Mouse (Mus musculus): ENCODE measurements around the gene Tle6. TPM values are rescaled to one million over a fixed set of nuclear protein-coding genes. Genes with fewer than 3 reads are reported as not detected.
A peak's percentile ranks its signal among the peaks of the same experiment; 100 is the strongest.

The Tle6 gene
- polyA plus RNA-seq, 1 experiment from 2014 or later, result 3.5 TPM

GRCm38 (mm10) chr10:81542727-81543460, 58.0 kb downstream of the Tle6 start:
- H3K36me3 ChIP-seq (ENCODE audit: control insufficient read depth, insufficient read depth), result no peaks in the 10 kb centered on the region
- no peaks in the 10 kb centered on the region for H3K9me3 ChIP-seq (ENCODE audit: control insufficient read depth, low read length)
- 74% methylated on average over 7 of the region's 7 CpGs for WGBS
- no peaks in the 10 kb centered on the region for H3K27me3 ChIP-seq (replicated peaks; ENCODE audit: control insufficient read depth, insufficient read depth, low read length)
- H3K9ac ChIP-seq (replicated peaks; ENCODE audit: low read depth, low read length), result 0 out of 2 replicates have a peak overlapping the region, but pooled peaks have one; percentile 8
- ATAC-seq, result no peak
- peaks cover 24% of the 10 kb centered on the region for H3K4me1 ChIP-seq (replicated peaks; ENCODE audit: control insufficient read depth, insufficient read depth, low read length)
- no peak overlapping the region for H3K27ac ChIP-seq (ENCODE audit: low read length)
- no peak overlapping the region for H3K4me3 ChIP-seq (replicated peaks; ENCODE audit: low read length)
- H3K4me2 ChIP-seq (ENCODE audit: low read length), result peak overlapping the region; percentile 99; the same call in 1 of the 2 replicates

GRCm38 (mm10) chr10:81541803-81542202, 59.1 kb downstream of the Tle6 start:
- Histone ChIP-seq H3K27ac (ENCODE audit: low read length) (no peak overlapping the region), H3K4me1 (replicated peaks; ENCODE audit: control insufficient read depth, insufficient read depth, low read length) (peaks cover 24% of the 10 kb centered on the region), H3K27me3 (replicated peaks; ENCODE audit: control insufficient read depth, insufficient read depth, low read length) (no peaks in the 10 kb centered on the region), H3K9me3 (ENCODE audit: control insufficient read depth, low read length) (no peaks in the 10 kb centered on the region), H3K36me3 (ENCODE audit: control insufficient read depth, insufficient read depth) (no peaks in the 10 kb centered on the region), H3K4me3 (replicated peaks; ENCODE audit: low read length) (no peak overlapping the region), H3K9ac (replicated peaks; ENCODE audit: low read depth, low read length) (no peak overlapping the region), H3K4me2 (ENCODE audit: low read length) (no peak overlapping the region)
- ATAC-seq, result no peak
- WGBS, result 83% methylated on average over 10 of the region's 10 CpGs

- Histone ChIP-seq H3K36me3 (ENCODE audit: control insufficient read depth, insufficient read depth) (no peaks in the 10 kb centered on the region), H3K4me1 (replicated peaks; ENCODE audit: control insufficient read depth, insufficient read depth, low read length) (peaks cover 24% of the 10 kb centered on the region), H3K9ac (replicated peaks; ENCODE audit: low read depth, low read length) (no peak overlapping the region), H3K27me3 (replicated peaks; ENCODE audit: control insufficient read depth, insufficient read depth, low read length) (no peaks in the 10 kb centered on the region), H3K9me3 (ENCODE audit: control insufficient read depth, low read length) (no peaks in the 10 kb centered on the region), H3K4me3 (replicated peaks; ENCODE audit: low read length) (no peak overlapping the region), H3K4me2 (ENCODE audit: low read length) (no peak overlapping the region), H3K27ac (ENCODE audit: low read length) (no peak overlapping the region)
- WGBS, result 87% methylated on average over 5 of the region's 5 CpGs
- ATAC-seq, result no peak
Measured at GRCm38 (mm10) chr10:81541363-81541762, 59.5 kb downstream of the Tle6 start.

Other genes with a start within 250 kb of the Tle6 start
- 11.4 and 11.5 TPM in 2 replicates for gene Mfsd12, start 243.6 kb downstream of the Tle6 start, polyA plus RNA-seq (2015; fragmentation: Nextera tagmentation; extraction: Ambion mirVana)
- gene 4930404N11Rik, start 235.3 kb downstream of the Tle6 start, polyA plus RNA-seq (2015; fragmentation: Nextera tagmentation; extraction: Ambion mirVana), result 0.72 and 0.86 TPM in 2 replicates
- gene Fzr1, start 222.6 kb downstream of the Tle6 start, polyA plus RNA-seq (2015; fragmentation: Nextera tagmentation; extraction: Ambion mirVana), result 121 and 133 TPM in 2 replicates
- 86.0 and 91.0 TPM in 2 replicates for gene Dohh, start 216.6 kb downstream of the Tle6 start, polyA plus RNA-seq (2015; fragmentation: Nextera tagmentation; extraction: Ambion mirVana)
- gene Gm48551, start 216.6 kb downstream of the Tle6 start, polyA plus RNA-seq (2015; fragmentation: Nextera tagmentation; extraction: Ambion mirVana), result 6.2 and 8.8 TPM in 2 replicates
- 1.0 and 2.2 TPM in 2 replicates for gene Gm48552, start 212.1 kb downstream of the Tle6 start, polyA plus RNA-seq (2015; fragmentation: Nextera tagmentation; extraction: Ambion mirVana)
- gene Smim24, start 208.0 kb downstream of the Tle6 start, polyA plus RNA-seq (2015; fragmentation: Nextera tagmentation; extraction: Ambion mirVana), result 1.2 and 1.8 TPM in 2 replicates
- gene Nfic, start 145.4 kb downstream of the Tle6 start, polyA plus RNA-seq (2015; fragmentation: Nextera tagmentation; extraction: Ambion mirVana), result 25.4 and 27.0 TPM in 2 replicates
- 75.3 and 93.0 TPM in 2 replicates for gene Celf5, start 118.4 kb downstream of the Tle6 start, polyA plus RNA-seq (2015; fragmentation: Nextera tagmentation; extraction: Ambion mirVana)
- 70.4 and 80.9 TPM in 2 replicates for gene Ncln, start 104.7 kb downstream of the Tle6 start, polyA plus RNA-seq (2015; fragmentation: Nextera tagmentation; extraction: Ambion mirVana)
- gene S1pr4, start 100.9 kb downstream of the Tle6 start, polyA plus RNA-seq (2015; fragmentation: Nextera tagmentation; extraction: Ambion mirVana), result 0.40 and 0.53 TPM in 2 replicates
- 0.42 and 0.76 TPM in 2 replicates for gene Gna15, start 76.8 kb downstream of the Tle6 start, polyA plus RNA-seq (2015; fragmentation: Nextera tagmentation; extraction: Ambion mirVana)
- gene Gna11, start 55.9 kb downstream of the Tle6 start, polyA plus RNA-seq (2015; fragmentation: Nextera tagmentation; extraction: Ambion mirVana), result 106 and 112 TPM in 2 replicates
- gene Aes, start 41.6 kb downstream of the Tle6 start, polyA plus RNA-seq (2015; fragmentation: Nextera tagmentation; extraction: Ambion mirVana), result 632 and 683 TPM in 2 replicates
- 27.1 and 32.6 TPM in 2 replicates for gene Tle2, start 26.5 kb downstream of the Tle6 start, polyA plus RNA-seq (2015; fragmentation: Nextera tagmentation; extraction: Ambion mirVana)
- gene BC025920, start 5.2 kb upstream of the Tle6 start, polyA plus RNA-seq (2015; fragmentation: Nextera tagmentation; extraction: Ambion mirVana), result 2.7 and 3.4 TPM in 2 replicates
- gene Sirt6, start 26.7 kb upstream of the Tle6 start, polyA plus RNA-seq (2015; fragmentation: Nextera tagmentation; extraction: Ambion mirVana), result 51.4 and 55.1 TPM in 2 replicates
- gene Ankrd24, start 27.5 kb upstream of the Tle6 start, polyA plus RNA-seq (2015; fragmentation: Nextera tagmentation; extraction: Ambion mirVana), result 13.8 and 16.5 TPM in 2 replicates
- gene Gm10778, start 48.0 kb upstream of the Tle6 start, polyA plus RNA-seq (2015; fragmentation: Nextera tagmentation; extraction: Ambion mirVana), result 6.6 and 6.9 TPM in 2 replicates
- gene Zfp433, start 103.8 kb upstream of the Tle6 start, polyA plus RNA-seq (2015; fragmentation: Nextera tagmentation; extraction: Ambion mirVana), result 20.4 and 25.1 TPM in 2 replicates
- 16.0 and 23.5 TPM in 2 replicates for gene Gm3055, start 170.1 kb upstream of the Tle6 start, polyA plus RNA-seq (2015; fragmentation: Nextera tagmentation; extraction: Ambion mirVana)
- gene Gm4767, start 211.1 kb upstream of the Tle6 start, polyA plus RNA-seq (2015; fragmentation: Nextera tagmentation; extraction: Ambion mirVana), result 3.2 and 4.4 TPM in 2 replicates

Data from forebrain, embryonic 16.5 days (tissue).